Mouse (Mus musculus) gastrocnemius, adult 2 months (tissue): ENCODE data around the gene Zc3h12a. TPM values are rescaled to one million over a fixed set of nuclear protein-coding genes. Genes with fewer than 3 reads are reported as not detected.

Experiments
- DNase-seq: peaks from one replicate; pipeline ENCODE4 v3.0.0; 2022
- H3K27ac ChIP-seq: fragments of 200-600 bp; 2 replicates; pipeline ENCODE4 v1.8.1; 2022; ENCODE audit warnings: mild to moderate bottlenecking
- H3K4me3 ChIP-seq: fragments of 200-600 bp; 2 replicates; pipeline ENCODE4 v1.8.1; 2022; ENCODE audit warnings: mild to moderate bottlenecking, moderate library complexity
- CTCF ChIP-seq: fragments of 200-600 bp; IDR thresholded peaks from 2 replicates; pipeline ENCODE4 v1.8.1; 2022; ENCODE audit warnings: antibody characterized with exemption, mild to moderate bottlenecking, moderate library complexity
- intact Hi-C: fragments of 180-260 bp; cut with DNase I; formaldehyde crosslinking; loops from one replicate; pipeline ENCODE4 v1.15.1; 2025
- total RNA-seq, 2 experiments: library from RNA; stranded (reverse); gene quantifications; 2 replicates each; pipeline ENCODE4 v1.2.3; 2021

Gene Zc3h12a
- total RNA-seq, 2 experiments from 2014 or later = 2.6 TPM

DNA sequence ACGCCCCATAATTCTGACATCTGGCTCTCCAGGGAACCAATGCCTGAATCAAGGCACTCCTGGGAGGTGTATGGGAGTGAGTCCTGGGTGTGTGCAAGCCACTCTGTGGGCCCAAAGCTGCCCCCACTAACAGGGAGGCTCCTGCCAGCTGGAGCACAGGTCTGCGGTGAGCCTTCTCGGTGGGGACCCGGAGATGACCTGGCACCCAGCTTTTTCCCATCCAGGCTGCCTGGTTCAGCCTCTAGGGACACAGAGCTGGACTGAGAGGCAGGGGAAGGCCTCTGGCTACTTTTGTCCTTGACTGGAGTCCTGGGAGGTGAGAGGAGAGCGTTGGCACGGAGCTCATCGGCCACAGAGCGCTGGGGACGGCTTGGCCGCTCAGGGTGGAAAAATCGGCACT is 7.9 kb downstream of the Zc3h12a start:
- no peak for TF ChIP-seq CTCF
- DNase-seq = peak; percentile 21
- intact Hi-C loops = no loop called here
- Histone ChIP-seq H3K4me3 (no peak overlapping the region), H3K27ac (no peak overlapping the region)

DNA sequence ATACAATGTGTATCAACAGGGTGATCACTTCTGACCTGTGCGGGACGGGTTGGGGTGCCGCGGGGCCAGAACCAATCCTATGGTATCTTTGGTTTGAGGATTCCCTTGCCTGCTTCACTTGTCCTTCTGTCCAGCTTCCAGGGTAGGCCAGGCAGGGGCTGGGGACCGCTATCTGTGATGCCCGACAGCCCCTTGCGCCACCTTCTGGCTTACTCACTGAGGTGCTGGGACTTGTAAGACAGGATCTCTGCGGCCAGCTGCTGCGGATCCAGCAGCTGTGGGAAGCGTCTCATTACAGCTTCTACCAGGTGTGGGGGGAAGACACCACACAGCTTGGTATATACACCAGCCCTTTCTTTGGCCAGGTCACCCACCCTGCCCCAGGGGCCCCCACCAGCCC is 8.6 kb downstream of the Zc3h12a start:
- intact Hi-C loops = no loop called here
- peak; percentile 18 for DNase-seq
- Histone ChIP-seq H3K4me3 (no peak overlapping the region), H3K27ac (no peak overlapping the region)
- no peak for TF ChIP-seq CTCF

DNA sequence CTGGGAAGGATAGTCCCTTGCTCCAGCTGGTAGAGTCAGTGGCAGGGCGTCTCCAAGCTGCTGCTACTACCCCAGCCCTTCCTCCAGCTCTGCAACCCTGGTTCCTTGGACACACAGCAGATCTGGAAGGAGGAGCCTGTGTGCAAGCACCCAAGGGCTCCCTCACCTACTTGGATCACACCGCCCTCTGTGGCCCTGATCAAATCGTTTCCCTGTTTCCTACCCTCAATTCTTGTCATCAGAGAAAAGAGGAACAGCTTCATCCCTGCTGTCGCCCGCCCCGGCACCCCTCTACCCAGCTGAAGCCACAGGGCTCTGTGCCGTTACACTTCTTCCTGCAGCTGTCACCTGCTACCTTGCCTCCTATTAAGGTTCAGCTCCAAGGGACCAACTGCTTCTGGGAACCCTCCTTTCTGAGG is 9.7 kb downstream of the Zc3h12a start:
- TF ChIP-seq CTCF = no peak
- intact Hi-C loops = no loop called here
- Histone ChIP-seq H3K27ac (peak overlapping the region; percentile 90), H3K4me3 (no peak overlapping the region)
- DNase-seq = peak; percentile 29

DNA sequence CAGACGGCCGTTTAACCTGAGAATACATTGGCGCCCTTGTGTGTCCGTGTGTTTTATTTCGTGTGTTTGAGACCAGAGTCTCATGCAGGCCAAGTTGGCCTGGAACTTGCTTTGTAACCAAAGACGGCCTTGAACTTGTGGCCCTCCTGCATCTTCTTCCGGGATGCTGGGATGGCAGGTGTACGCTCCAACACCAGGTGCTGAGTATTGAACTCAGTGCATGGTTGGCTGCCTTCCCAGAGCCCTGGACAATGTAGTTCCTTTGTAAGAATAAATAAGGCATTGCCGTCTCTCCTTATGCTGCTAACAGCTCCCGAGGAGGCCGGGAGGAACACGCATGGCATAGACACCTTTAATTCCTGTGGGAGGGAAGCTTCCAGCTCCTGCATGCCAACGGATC is 10.7 kb downstream of the Zc3h12a start:
- DNase-seq = peak; percentile 24
- TF ChIP-seq CTCF = no peak
- Histone ChIP-seq H3K27ac (peak overlapping the region; percentile 90), H3K4me3 (no peak overlapping the region)
- intact Hi-C loops = no loop called here

DNA sequence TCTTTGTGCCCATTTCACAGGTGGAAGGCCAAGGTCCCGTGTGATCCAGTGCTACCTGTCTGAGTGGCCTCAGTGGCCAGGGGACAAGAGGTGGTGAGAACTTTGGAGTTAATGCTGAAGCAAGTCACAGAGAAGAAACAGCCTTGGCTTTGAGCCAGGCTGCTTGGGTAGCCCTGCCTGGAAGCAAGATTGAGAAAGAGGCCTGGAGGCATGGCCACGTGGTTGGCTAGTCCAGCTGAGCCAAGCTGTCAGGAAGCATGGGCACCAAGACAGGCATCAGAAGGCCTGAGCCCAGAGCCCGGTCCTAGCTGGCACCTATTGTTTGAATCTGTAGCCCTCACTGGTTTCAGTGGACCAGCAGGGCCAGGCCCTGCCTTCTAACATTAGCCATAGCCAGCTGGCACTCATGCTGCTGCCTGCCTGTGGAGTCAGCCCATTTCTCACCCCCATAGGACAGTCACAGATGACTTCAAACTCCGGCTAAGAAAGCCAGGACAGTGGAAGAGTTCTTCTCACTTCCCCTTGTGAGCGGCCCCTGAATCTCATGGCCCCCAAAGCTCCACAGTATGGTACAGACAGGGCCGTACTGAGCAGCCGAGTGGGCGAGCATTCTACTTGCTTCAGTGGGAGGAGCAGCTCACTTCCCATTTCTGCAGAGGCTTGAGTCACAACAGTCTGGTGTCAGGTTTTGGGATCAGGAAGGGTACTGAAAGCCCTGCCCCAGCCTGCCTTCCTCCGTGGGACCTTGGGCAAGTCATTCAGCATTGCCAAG is 11.4 kb downstream of the Zc3h12a start:
- H3K4me3 ChIP-seq = peak overlapping the region; percentile 15; the same call in 1 of the 2 replicates
- peak overlapping the region; percentile 90 for H3K27ac ChIP-seq
- no peak for TF ChIP-seq CTCF
- intact Hi-C loops = no loop called here
- peak; percentile 82 for DNase-seq

DNA sequence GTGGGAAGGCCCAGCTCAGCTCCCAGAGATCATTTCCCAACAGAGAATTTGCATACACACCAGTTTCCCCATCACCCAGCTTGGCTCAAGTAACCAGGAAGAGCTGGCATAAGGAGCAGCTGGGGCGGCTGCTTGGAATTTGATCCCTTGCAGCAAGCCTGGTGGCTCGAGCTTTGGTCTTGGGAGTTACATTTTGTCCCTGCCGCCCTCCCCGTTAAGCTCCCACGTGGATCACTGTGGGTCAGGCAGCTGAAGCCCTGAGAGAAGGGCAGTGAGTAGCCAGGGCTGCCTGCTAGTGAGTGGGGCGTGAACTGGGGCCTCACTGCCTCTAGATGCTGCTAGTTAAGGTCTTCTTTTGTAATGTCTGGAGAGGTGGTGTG is 11.9 kb downstream of the Zc3h12a start:
- Histone ChIP-seq H3K4me3 (peak overlapping the region; percentile 15; the same call in 1 of the 2 replicates), H3K27ac (peak overlapping the region; percentile 90)
- DNase-seq = peak; percentile 85
- intact Hi-C loops = loop anchor here (2.0 kb wide), 1 partner anchor 45 kb away; no protein-coding TSS in a partner anchor
- no peak for TF ChIP-seq CTCF

DNA sequence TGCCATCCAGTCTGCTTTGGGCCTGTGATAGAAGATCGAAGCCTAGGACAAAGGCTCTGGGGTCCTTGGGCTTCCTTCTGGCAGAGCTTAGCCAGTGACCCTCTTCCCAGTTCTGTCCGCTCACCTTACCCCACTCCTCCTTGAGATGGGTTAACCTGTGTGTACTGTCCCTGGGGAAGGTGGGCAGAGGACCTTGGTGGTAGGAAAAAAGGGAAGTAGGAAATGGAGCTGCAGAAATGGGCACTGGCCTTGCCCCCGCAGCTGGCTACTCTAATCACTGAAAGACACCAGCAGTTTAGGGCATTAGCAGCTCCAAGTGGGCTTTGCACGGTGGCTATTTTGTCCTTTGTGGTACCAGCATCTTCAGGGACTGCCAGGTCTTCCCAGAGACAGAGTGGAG is 12.6 kb downstream of the Zc3h12a start:
- peak overlapping the region; percentile 90 for H3K27ac ChIP-seq
- DNase-seq = no peak
- TF ChIP-seq CTCF = no peak
- intact Hi-C loops = loop anchor here (2.0 kb wide), 1 partner anchor 46 kb away; no protein-coding TSS in a partner anchor
- H3K4me3 ChIP-seq = peak overlapping the region; percentile 21

DNA sequence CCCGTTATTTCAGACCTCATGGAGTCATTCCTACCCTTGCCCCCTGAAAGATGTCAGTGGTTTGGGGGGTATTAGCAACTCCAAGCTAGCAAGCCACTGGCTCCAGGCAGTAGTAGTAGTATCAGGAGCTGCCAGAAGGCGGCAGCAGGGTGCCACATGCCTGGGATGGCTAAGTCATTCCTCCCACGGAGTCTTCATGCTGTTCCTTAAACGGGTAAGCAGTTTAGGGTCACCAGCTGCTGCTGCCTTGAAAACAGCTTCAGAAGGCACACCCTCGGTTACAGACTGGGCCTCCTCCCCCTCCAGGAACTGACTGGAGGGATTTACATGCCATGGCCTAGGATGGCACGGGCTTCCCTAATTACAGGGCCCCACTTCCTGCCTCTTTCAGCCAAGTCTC is 13.0 kb downstream of the Zc3h12a start:
- intact Hi-C loops = loop anchor here (2.0 kb wide), 1 partner anchor 46 kb away; no protein-coding TSS in a partner anchor
- peak; percentile 92 for TF ChIP-seq CTCF
- H3K27ac ChIP-seq = peak overlapping the region; percentile 90

DNA sequence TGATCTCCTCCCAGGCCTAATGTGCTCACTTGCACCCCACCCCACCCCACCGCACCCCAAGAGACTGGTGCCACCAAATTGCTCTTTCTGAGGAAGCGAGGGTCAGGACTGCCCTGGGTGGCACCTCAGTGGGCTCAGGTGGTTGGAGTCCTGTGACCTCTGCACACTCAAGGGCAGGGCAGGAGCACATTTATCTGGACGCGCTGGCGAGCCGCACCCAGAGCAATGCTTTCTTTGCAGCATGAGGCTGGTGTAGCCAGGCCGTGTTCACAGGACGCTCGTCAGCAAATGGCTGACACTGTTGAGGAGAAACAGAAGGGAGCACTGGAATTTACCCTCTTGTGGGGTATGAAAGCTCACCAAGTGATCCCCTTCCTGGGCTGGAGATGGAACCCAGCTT is 22.3 kb downstream of the Zc3h12a start:
- no peak for TF ChIP-seq CTCF
- Histone ChIP-seq H3K4me3 (no peak overlapping the region), H3K27ac (no peak overlapping the region)
- DNase-seq = no peak
- intact Hi-C loops = no loop called here

More for the DNA sequence above, 13.0 kb downstream of the Zc3h12a start:
- peak; percentile 90 for DNase-seq
- peak overlapping the region; percentile 21 for H3K4me3 ChIP-seq

DNA sequence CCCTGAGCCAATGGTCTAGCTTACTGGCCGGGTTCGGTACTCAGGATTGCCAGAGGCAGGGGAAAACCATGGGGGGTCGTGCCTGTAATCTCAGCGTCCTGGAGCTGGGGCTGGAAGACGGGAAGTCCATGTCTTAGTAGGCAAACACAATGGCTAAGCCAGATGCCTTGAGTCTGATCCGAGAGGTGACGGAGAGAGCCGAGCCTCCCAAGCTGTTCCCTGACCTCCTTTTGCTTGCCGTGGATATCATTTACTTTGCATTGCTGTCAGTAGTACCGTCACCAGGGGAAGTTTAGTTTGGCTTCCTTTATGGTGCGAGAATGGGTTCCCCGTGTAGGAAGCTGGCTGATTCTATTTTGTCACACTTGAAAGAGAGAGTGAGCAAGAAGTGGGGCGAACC is 26.3 kb downstream of the Zc3h12a start:
- no peak for TF ChIP-seq CTCF
- Histone ChIP-seq H3K4me3 (no peak overlapping the region), H3K27ac (no peak overlapping the region)
- DNase-seq = no peak
- intact Hi-C loops = no loop called here

DNA sequence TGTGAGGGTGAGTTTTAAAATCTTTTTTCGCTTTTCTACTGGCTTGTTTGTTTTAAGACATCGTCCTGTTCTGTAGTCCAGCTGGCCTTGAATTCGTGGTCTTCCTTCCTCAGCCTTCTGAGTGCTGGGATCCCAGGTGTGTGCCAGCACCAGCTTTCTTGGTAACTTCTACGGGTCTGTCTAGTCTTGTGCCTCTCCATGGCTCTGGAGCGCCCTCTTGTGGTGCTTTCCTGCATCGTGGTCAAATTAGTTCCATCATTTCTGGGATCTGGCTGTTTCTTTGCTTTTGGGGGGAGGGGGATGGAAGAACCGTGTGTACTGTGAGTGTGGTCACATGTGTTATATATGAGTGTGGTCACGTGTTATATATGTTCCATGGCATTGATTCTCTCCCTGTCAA is 28.2 kb downstream of the Zc3h12a start:
- intact Hi-C loops = loop anchor here (1.0 kb wide), 1 partner anchor 156 kb away; no protein-coding TSS in a partner anchor
- no peak overlapping the region for H3K4me3 ChIP-seq
- peak; percentile 98 for TF ChIP-seq CTCF

DNA sequence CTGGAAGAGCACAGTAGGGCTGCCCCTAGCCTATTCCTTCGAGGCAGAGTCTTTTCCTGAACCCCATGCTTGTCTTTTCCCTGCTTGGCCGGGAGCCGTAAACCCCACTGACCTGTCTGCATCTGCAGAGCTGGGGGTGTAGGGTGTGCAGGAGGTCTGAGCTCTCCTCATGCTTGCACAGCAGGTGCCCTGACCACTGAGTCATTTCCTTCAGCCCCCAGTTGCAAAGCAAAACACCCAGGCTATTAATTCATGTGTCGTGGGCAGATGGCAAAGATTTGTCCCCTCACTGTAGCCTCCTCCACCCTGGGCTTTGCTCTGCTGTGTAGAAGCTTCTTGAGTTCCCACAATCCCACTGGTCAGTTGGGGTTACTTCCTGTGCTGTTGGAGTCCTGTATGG is 30.2 kb downstream of the Zc3h12a start:
- DNase-seq = no peak
- no peak for TF ChIP-seq CTCF
- no peak overlapping the region for H3K27ac ChIP-seq
- no peak overlapping the region for H3K4me3 ChIP-seq
- intact Hi-C loops = no loop called here

More for the DNA sequence above, 28.2 kb downstream of the Zc3h12a start:
- DNase-seq = peak; percentile 82
- H3K27ac ChIP-seq = no peak overlapping the region

DNA sequence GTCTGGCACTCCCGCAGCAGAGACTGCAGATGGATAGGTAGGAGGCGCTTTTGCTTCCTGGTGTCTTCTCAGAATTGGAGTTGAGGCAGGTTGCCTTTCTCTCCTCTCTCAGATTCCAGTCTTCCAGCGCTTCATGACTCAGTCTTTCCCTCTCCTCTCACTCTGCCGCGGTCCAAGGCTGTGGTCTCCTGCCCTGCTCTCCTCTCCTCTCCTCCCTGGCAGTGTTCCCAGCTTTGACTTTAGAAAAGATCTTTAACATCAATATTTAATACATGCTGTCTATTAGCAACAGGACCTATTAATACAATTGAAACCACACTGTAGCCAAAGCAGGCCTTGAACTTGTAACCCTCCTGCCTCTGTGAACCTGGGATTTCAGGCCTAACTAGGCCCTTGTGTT is 31.6 kb downstream of the Zc3h12a start:
- DNase-seq = no peak
- TF ChIP-seq CTCF = no peak
- Histone ChIP-seq H3K27ac (no peak overlapping the region), H3K4me3 (no peak overlapping the region)
- intact Hi-C loops = no loop called here

DNA sequence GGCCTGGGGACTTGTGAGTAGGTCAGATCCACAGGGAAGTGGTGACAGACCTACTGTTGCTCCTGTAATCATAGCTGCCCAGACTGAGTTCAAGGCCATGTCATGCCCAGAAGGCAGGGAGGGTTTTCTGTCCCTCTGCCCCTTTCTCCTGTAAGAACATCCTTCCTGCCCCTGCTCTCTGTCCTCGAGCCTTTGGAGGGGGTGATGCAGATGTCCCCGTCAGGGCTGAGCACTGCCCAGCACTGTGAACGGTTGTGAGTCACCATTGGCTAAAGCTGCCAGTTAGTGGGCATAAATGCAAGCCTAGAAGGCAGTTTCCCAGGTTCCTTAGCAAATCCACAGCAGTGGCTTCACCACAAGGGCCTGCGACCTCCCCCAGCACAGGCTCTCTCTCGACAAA is 34.6 kb downstream of the Zc3h12a start:
- H3K4me3 ChIP-seq = no peak overlapping the region
- no peak overlapping the region for H3K27ac ChIP-seq
- intact Hi-C loops = no loop called here
- DNase-seq = no peak
- TF ChIP-seq CTCF = no peak
